ENCODE assay signal across 8 mouse cellular contexts in genomic region chr6:127079867-127080731, GRCm38 (mm10). TPM values are rescaled to one million over a fixed set of nuclear protein-coding genes. Genes with fewer than 3 reads are reported as not detected.
DNase-seq lines count a peak whose midpoint lies in the region; ATAC-seq lines count a peak whose summit lies in the region.

No protein-coding gene starts in this region.

- WGBS in intestine, embryonic 15.5 days: 3% methylated on average over 59 of the region's 59 CpGs

- peak; percentile 47 for DNase-seq in ovary, adult 18-20 months (ENCODE audit: low spot score)
- no peak for DNase-seq in ovary, postnatal 10 days (ENCODE audit: low spot score)
- DNase-seq in cerebellum, postnatal 14 days: peak; percentile 77 to 81
- DNase-seq in frontal cortex, postnatal 14 days (ENCODE audit: low spot score in 2 of 2): peak; percentile 70 to 72
- DNase-seq in left cerebral cortex, postnatal 4 days: peak; percentile 83
- peak; percentile 80 for DNase-seq in mesoderm, embryonic 11.5 days (ENCODE audit: low read depth, low spot score)
- peak; percentile 75 for DNase-seq in right cerebral cortex, postnatal 4 days

- H3K4me1 ChIP-seq in intestine, embryonic 15.5 days (replicated peaks): peaks cover 7% of the 10 kb centered on the region; the same call in 1 of the 2 replicates

- intact Hi-C loops in left cerebral cortex, postnatal 4 days (cut with DNase I): loop anchor here (5.0 kb wide), 1 partner anchor 123 kb away; no protein-coding TSS in a partner anchor

- ATAC-seq in intestine, embryonic 15.5 days: peak; percentile 76

- no peak overlapping the region for H3K27ac ChIP-seq in intestine, embryonic 15.5 days

- H3K4me3 ChIP-seq in intestine, embryonic 15.5 days (replicated peaks): peak overlapping the region; percentile 50

- H3K4me2 ChIP-seq in intestine, embryonic 15.5 days (replicated peaks): peak overlapping the region; percentile 98

- no peaks in the 10 kb centered on the region for H3K36me3 ChIP-seq in intestine, embryonic 15.5 days

- no peaks in the 10 kb centered on the region for H3K9me3 ChIP-seq in intestine, embryonic 15.5 days

- peaks cover 16% of the 10 kb centered on the region for H3K27me3 ChIP-seq in intestine, embryonic 15.5 days (replicated peaks)

- H3K9ac ChIP-seq in intestine, embryonic 15.5 days: peak overlapping the region; percentile 34

RNA-seq across cellular contexts. Expression of gene Fgf23, which starts 7.4 kb away (rescaled TPM):
- not detected in 2 replicates for polyA plus RNA-seq in intestine, embryonic 15.5 days (2015; fragmentation: Nextera tagmentation; extraction: Ambion mirVana)
- under 1 TPM; 0.38 to 0.54 TPM for total RNA-seq in left cerebral cortex, postnatal 4 days (2021)

RNA-seq across cellular contexts. Expression of gene Tigar, which starts 29.3 kb away (rescaled TPM):
- polyA plus RNA-seq in intestine, embryonic 15.5 days (2015; fragmentation: Nextera tagmentation; extraction: Ambion mirVana): 5.6 and 7.3 TPM in 2 replicates
- 10 to 100 TPM; 16.4 to 18.6 TPM for total RNA-seq in left cerebral cortex, postnatal 4 days (2021)
